Mouse (Mus musculus): Measurements from ENCODE around the gene Yeats2. TPM values are rescaled to one million over a fixed set of nuclear protein-coding genes. Genes with fewer than 3 reads are reported as not detected.

Yeats2 gene
- 13.2 TPM for polyA plus RNA-seq (2014; fragmentation: Illumina TruSeq; extraction: RNeasy Lipid Tissue Mini Kit (QIAGEN cat#74804); ENCODE audit: low read depth, low replicate concordance)

DNA sequence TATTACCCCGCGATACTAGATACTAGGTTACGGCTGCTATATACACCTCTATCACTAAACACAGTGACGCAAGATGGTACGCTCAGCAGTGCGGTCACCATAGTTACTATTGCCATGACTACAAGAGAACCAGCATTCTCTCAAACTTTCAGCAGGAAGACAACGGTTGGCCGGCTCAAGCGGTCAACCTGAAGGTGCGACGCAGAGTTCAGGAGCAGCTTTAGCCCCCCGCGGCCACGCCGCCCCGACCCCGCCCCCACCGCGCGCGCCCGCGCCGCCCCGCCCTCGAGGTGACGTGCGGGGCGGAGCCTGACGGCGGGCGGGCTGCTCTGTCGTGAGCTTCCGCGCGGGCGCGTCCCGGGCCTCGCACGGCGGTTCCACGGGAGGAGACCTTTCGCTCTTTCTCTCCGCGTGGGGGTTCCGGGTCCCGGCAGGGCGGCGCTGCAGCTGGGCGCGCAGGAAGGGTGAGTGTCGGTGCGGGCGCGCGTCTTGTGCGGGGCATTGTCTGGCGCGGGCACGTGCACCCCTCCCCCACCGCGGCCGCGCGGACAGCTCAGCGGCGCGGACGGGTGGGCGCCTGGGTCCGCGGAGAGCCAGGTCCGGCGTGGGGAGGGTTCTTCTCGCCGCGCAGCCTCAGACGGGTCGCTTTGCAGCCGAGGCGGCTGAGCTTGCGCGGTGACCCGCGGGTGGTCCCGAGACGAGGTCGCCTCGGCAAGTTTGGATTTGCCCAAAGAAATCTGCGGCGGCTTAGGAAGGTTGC is at the start of gene Yeats2:
Gene Yeats2, plus strand, starts transcription at position 292 of the 760 bp plus-strand sequence.

DNA sequence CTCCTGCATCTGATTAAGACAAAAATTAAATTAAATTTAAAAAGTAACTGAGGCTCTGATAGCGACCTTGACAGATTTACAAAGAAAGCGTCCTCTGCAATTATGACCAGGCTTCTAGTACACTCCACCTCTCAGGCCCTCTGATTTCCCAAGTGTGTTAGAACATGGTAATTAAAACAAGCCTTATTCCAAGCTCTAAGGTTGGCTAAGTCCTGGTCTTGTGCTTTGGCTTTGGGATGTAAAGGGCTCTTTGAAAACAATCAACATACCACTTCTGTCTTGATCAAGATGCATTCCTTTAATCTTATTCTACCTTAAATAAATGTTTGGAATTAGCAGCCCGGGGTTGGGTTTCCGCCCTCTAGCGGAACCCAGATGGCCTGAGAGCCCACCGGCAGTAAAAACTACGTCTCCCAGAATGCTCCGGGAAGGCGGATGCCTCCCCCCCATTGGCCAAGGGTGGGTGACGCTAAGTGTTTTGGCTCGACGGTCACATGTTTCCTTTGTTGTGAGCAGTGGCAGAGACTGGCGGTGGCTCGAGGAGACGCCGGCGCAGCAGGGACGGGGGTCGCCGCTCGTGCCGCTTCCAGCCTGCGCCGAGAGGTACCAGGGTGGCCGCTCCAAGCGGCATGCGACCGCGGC is 43.7 kb upstream of the Yeats2 start, which contains the start of gene Klhl24:
Gene Klhl24, plus strand, starts transcription at position 474 of the 642 bp plus-strand sequence.

DNA sequence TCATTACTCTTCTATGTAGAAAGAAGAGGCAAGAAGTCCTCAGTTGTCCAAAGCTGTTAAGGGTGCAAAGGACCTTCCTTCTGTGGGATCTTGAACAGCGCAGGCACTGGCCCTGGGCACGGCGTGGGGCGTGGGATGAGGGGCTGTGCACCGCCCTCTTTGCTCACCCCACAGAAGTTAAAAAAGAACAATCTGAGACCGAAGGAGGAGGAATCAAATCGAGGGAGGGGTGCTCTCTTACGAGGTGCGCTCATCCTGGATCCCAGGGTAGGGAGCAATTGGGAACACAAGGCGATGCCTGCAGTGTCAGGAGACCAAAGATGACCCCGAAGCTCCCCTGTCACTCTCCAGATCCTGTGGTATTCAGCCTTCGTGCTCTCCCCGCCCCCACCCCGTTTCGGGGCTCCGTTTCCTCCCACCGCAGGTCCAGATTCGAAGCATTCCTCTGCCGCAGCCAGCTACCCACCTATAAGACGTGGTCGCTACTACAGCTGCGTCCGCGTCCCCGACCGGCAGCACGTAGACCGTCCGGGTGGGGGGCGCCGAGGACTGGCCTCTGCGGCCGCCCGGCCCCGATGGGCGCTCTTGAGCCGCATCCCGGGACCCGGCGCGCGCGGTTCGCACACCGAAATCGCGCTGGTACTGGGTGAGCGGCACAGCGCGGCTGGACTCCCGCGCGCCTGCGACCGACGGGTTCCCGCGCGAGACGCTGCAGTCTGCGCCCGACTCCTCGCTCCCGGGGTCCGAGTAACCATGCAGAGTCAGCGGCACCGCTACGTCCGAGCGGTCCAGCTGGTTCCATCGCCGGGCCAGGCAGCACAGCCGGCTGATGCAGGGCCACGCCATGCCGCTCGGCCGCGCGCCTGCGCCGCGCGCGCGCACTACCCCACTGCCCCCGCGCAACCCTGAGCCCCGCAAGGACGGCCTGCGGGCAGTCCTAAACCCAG is 99.9 kb downstream of the Yeats2 start, which contains the start of gene Map6d1:
Gene Map6d1, minus strand, starts transcription at position 891 of the 947 bp plus-strand sequence.

Other genes with a start within 250 kb of the Yeats2 start
- 5.2 TPM for gene Klhl6, start 158.0 kb upstream of the Yeats2 start, polyA plus RNA-seq (2014; fragmentation: Illumina TruSeq; extraction: RNeasy Lipid Tissue Mini Kit (QIAGEN cat#74804); ENCODE audit: low read depth, low replicate concordance)
- 85.8 TPM for gene Klhl24, start 43.5 kb upstream of the Yeats2 start, polyA plus RNA-seq (2014; fragmentation: Illumina TruSeq; extraction: RNeasy Lipid Tissue Mini Kit (QIAGEN cat#74804); ENCODE audit: low read depth, low replicate concordance)
- 0.12 TPM for gene Map6d1, start 100.3 kb downstream of the Yeats2 start, polyA plus RNA-seq (2014; fragmentation: Illumina TruSeq; extraction: RNeasy Lipid Tissue Mini Kit (QIAGEN cat#74804); ENCODE audit: low read depth, low replicate concordance)
- 59.5 TPM for gene Parl, start 161.3 kb downstream of the Yeats2 start, polyA plus RNA-seq (2014; fragmentation: Illumina TruSeq; extraction: RNeasy Lipid Tissue Mini Kit (QIAGEN cat#74804); ENCODE audit: low read depth, low replicate concordance)
- not detected for gene Cyp2ab1, start 184.3 kb downstream of the Yeats2 start, polyA plus RNA-seq (2014; fragmentation: Illumina TruSeq; extraction: RNeasy Lipid Tissue Mini Kit (QIAGEN cat#74804); ENCODE audit: low read depth, low replicate concordance)

All from kidney, adult 10 weeks (tissue).